Mouse (Mus musculus) liver, embryonic 13.5 days (tissue): ENCODE results near the gene Adarb1. TPM values are rescaled to one million over a fixed set of nuclear protein-coding genes. Genes with fewer than 3 reads are reported as not detected.

Experiments
- ATAC-seq: fragments of 200-750 bp; cut with Nextera tagmentation; 2 replicates; pipeline ENCODE4 v1.8.0; 2017; ENCODE audit warnings: low read depth, mild to moderate bottlenecking, moderate number of reproducible peaks, moderate library complexity
- DNase-seq: peaks from one replicate; pipeline ENCODE4 v3.0.0; 2022
- H3K27ac ChIP-seq: fragments of 300-500 bp; sonication (generic); 2 replicates; pipeline ENCODE4 v1.5.1; 2015; ENCODE audit warnings: moderate library complexity, mild to moderate bottlenecking, inconsistent platforms
- H3K27me3 ChIP-seq: fragments of 300-500 bp; sonication (generic); 2 replicates; pipeline ENCODE4 v1.6.1; 2015; ENCODE audit warnings: mild to moderate bottlenecking, inconsistent platforms
- H3K36me3 ChIP-seq: fragments of 300-500 bp; sonication (generic); 2 replicates; pipeline ENCODE4 v1.6.1; 2015; ENCODE audit warnings: mild to moderate bottlenecking, inconsistent platforms
- H3K4me1 ChIP-seq: fragments of 300-500 bp; sonication (generic); replicated peaks from 2 replicates; pipeline ENCODE4 v1.6.1; 2015; ENCODE audit warnings: inconsistent platforms
- H3K4me2 ChIP-seq: fragments of 300-500 bp; sonication (generic); 2 replicates; pipeline ENCODE4 v1.6.1; 2015; ENCODE audit warnings: inconsistent platforms, mild to moderate bottlenecking, moderate library complexity
- H3K4me3 ChIP-seq: fragments of 300-500 bp; sonication (generic); replicated peaks from 2 replicates; pipeline ENCODE4 v1.5.1; 2015; ENCODE audit warnings: mild to moderate bottlenecking, inconsistent platforms
- H3K9ac ChIP-seq: fragments of 300-500 bp; sonication (generic); 2 replicates; pipeline ENCODE4 v1.6.1; 2015; ENCODE audit warnings: mild to moderate bottlenecking, inconsistent platforms
- H3K9me3 ChIP-seq: fragments of 300-500 bp; sonication (generic); replicated peaks from 2 replicates; pipeline ENCODE4 v1.6.1; 2016; ENCODE audit warnings: inconsistent platforms
- WGBS: fragments of 180-500 bp; shearing (Covaris S2); methylation state at CpG from one replicate; pipeline ENCODE4 v1.1.7; 2015; ENCODE audit not compliant: insufficient replicate concordance; 5-methylcytosine and 5-hydroxymethylcytosine counted together
- polyA plus RNA-seq: library from polyadenylated mRNA; unstranded; fragments of >200 nt; fragmentation: Nextera tagmentation; extraction: Ambion mirVana; gene quantifications from 2 replicates; pipeline ENCODE4 v1.2.1, GENCODE M21; 2015

The Adarb1 gene
- polyA plus RNA-seq, 1 experiment from 2014 or later: 1.0 TPM

DNA sequence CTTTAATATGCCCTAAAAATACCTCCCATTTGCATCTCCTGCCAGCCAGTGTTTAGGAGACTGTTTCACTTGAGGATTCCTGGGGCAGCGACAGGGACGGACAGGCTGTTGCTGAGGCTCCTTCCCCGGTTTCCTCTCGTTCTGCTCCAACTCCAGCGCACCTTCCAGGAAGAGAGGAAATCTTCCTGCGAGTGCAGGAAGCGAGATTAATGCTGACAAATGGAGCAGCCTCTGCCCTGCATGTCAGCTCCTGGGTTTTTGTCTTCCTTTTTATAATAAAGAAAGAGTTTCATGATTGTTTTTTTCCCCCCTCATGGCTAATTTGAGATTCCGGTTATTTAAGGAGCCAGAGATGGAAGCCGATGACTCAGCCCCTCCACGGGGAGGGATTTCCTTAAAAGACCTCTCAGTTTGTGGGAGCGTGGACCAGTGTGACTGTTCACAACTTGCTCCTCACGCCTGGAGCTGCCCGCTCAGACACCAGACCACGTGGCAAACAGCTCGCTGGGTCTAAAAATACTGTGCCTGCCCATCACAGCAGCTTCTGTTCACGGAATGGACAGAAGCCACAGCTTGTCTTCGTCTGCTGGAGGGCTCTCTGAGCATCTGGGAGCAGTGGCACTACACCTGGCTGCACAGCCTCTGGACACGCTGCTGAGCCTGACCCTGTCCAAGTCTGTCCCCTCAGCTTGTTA, 16.5 kb upstream of the Adarb1 start:
- Histone ChIP-seq H3K27me3 (no peaks in the 10 kb centered on the region), H3K4me2 (peak overlapping the region; percentile 19; the same call in 1 of the 2 replicates), H3K9ac (no peak overlapping the region), H3K27ac (no peak overlapping the region), H3K36me3 (no peaks in the 10 kb centered on the region), H3K9me3 (no peaks in the 10 kb centered on the region), H3K4me3 (no peak overlapping the region), H3K4me1 (peaks cover 9% of the 10 kb centered on the region)
- 19% methylated on average over 18 of the region's 18 CpGs for WGBS
- DNase-seq (no peak), ATAC-seq (no peak)

DNA sequence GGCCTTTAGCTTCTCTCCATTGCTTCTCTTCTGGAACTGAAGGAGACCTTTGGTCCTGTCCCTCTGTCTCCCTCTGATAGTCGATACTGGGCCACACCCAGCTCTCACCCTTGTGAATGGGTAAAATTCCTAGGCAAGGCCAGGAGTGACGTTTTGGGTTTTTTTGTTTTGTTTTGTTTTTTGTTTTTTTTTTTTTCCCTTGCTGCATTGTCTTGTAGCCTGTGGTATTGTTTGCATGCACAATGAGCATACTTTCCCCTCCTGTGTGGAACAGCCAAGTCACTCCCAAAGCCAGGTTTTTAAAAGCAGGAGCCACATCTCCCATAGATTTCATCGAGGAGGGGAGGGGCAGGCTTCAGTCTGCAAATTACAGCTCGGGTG, 16.0 kb upstream of the Adarb1 start:
- Histone ChIP-seq H3K36me3 (no peaks in the 10 kb centered on the region), H3K4me1 (peaks cover 9% of the 10 kb centered on the region), H3K4me3 (no peak overlapping the region), H3K9ac (no peak overlapping the region), H3K4me2 (0 out of 2 replicates have a peak overlapping the region, but pooled peaks have one; percentile 19), H3K9me3 (no peaks in the 10 kb centered on the region), H3K27ac (no peak overlapping the region), H3K27me3 (no peaks in the 10 kb centered on the region)
- 16% methylated on average over 4 of the region's 4 CpGs for WGBS
- DNase-seq: no peak
- no peak for ATAC-seq

DNA sequence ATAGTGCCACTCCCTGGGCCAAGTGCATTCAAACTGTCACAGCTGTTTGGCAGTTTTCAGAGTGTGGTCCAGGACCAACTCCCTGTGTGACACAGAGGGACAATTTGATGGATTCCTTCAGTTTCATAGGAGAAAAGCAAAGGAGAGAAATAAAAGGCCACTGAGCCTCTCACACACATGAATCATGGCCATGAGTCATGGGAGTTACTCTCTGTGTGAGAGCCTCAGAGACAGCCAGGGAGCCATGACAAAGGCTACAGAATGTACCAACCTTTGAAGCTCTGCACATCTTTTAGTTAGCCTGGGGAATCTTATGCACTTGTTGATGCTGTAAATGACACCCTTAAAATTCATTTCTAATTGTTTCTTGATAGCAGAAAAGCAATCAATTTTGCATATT, 12.7 kb upstream of the Adarb1 start:
- Histone ChIP-seq H3K9ac (no peak overlapping the region), H3K27me3 (no peaks in the 10 kb centered on the region), H3K4me2 (no peak overlapping the region), H3K4me3 (no peak overlapping the region), H3K27ac (no peak overlapping the region), H3K9me3 (no peaks in the 10 kb centered on the region), H3K36me3 (no peaks in the 10 kb centered on the region), H3K4me1 (peaks cover 9% of the 10 kb centered on the region)
- no peak for ATAC-seq
- DNase-seq: no peak

DNA sequence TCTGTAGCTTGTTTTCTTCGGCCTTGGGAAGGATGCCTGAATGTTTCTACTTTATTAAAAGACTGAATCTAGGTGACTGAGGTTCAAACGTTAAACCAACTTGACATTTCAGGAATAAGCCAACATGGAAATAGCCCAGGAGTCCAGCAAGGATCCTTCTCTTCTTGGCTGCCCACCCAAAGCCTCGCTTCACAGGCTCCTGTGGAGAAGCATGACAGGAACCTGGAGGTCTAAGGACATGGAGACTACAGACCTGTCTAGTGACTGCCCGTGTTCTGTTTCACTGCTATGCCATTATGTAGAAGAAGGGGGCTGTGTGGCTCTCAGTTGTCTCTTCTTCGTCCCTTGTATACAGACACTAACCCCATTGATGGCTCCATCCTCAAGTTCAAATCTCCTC, 11.9 kb upstream of the Adarb1 start:
- DNase-seq (no peak), ATAC-seq (no peak)
- no peak overlapping the region for H3K4me2 ChIP-seq
- H3K27ac ChIP-seq: no peak overlapping the region
- WGBS: 54% methylated on average over 5 of the region's 5 CpGs
- no peak overlapping the region for H3K9ac ChIP-seq
- H3K9me3 ChIP-seq: no peaks in the 10 kb centered on the region
- no peak overlapping the region for H3K4me3 ChIP-seq
- peaks cover 9% of the 10 kb centered on the region for H3K4me1 ChIP-seq
- H3K27me3 ChIP-seq: no peaks in the 10 kb centered on the region
- H3K36me3 ChIP-seq: no peaks in the 10 kb centered on the region

DNA sequence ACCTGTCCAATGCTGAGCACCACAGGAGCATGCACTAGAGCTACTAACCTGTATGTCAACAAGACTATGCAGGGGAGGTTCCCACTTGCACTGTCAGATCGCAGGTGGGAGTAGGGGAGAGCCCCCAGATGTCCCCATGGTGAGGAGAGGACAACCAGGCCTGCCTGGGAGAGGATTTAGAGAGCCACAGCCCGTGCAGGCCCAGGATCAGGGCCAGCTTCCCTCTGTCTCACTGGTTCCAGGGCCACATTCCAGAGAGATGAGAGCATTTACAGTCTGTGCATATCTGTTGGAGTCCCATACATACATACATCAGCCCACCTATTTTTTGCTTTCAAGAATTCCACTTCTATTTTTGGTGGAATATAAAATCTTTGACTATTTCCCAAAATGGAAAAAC, 9.5 kb upstream of the Adarb1 start:
- WGBS: 24% methylated on average over 2 of the region's 2 CpGs
- no peak for ATAC-seq
- no peaks in the 10 kb centered on the region for H3K36me3 ChIP-seq
- no peak for DNase-seq
- no peak overlapping the region for H3K4me2 ChIP-seq
- H3K4me3 ChIP-seq: no peak overlapping the region
- no peaks in the 10 kb centered on the region for H3K9me3 ChIP-seq
- no peaks in the 10 kb centered on the region for H3K4me1 ChIP-seq
- no peak overlapping the region for H3K27ac ChIP-seq
- H3K27me3 ChIP-seq: no peaks in the 10 kb centered on the region
- no peak overlapping the region for H3K9ac ChIP-seq

DNA sequence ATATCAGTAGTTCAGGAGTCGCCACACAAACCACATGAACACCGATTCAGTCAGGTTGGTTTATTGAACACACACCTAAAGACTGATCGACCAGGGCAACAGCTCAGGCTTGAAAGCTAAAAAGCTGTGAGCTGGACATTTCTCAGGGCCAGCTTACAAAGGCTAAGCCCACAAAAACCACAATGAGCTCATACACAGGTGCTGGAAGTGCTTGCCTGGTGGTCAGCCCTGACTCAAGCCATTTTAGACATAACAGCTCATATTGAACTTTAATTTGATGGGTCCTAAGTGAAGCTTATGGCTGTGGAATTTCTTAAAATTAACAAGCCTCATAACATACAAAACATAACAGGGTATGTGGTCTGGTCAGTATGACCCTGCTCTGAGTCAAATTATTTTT, 2.1 kb upstream of the Adarb1 start:
- DNase-seq (no peak), ATAC-seq (no peak)
- Histone ChIP-seq H3K9ac (no peak overlapping the region), H3K4me2 (no peak overlapping the region), H3K27ac (no peak overlapping the region), H3K9me3 (no peaks in the 10 kb centered on the region), H3K4me1 (peaks cover 23% of the 10 kb centered on the region), H3K4me3 (no peak overlapping the region), H3K27me3 (peaks cover 34% of the 10 kb centered on the region), H3K36me3 (no peaks in the 10 kb centered on the region)
- 69% methylated on average over 3 of the region's 3 CpGs for WGBS

DNA sequence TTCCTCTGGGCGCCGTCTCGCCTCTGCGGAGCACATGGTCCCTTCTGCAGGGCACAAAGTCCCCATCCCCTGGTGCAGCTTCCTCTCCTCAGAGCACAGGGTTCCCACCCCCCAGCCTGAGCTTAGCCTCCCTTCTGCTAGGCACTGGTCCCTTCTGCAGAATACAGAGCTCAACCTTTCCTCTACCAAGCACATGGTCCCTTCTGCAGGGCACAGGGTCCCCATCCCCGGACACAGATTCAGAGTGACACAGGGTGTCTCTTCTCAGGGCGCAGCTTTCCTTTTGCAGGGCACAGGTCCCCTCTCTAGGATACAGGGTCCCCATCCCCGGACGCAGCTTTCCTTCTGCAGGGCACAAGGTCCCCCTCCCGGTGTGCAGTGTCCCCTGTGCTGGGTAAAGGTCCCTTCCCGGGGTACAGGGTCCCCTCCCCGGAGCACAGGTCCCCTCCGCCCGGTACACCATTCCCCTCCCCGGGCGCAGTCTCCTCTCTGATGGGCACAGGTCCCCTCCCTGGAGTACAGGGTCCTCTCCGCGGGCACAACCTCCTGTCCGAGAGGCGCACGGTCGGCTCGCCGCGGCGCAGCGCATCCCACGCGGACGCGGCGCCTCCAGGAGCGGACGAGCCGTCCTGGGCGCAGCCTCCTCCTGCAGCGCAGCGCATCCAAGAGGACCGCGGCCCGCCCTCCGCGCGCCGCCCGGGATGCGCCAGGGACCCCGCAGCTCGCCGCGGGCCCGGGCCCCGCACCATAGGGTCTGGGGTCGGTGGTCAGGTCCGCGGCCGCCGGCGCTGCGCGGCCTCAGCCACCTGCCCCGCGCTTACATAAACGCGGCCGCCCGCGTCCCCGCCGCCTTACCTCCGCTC, 599 bp downstream of the Adarb1 start:
- Histone ChIP-seq H3K4me3 (peak overlapping the region; percentile 68), H3K27ac (no peak overlapping the region), H3K9ac (peak overlapping the region; percentile 69), H3K36me3 (no peaks in the 10 kb centered on the region), H3K4me2 (peak overlapping the region; percentile 88), H3K27me3 (peaks cover 45% of the 10 kb centered on the region), H3K9me3 (no peaks in the 10 kb centered on the region), H3K4me1 (peaks cover 23% of the 10 kb centered on the region)
- no peak for DNase-seq
- WGBS: under 1% methylated on average over 69 of the region's 70 CpGs
- ATAC-seq: peak; percentile 57

DNA sequence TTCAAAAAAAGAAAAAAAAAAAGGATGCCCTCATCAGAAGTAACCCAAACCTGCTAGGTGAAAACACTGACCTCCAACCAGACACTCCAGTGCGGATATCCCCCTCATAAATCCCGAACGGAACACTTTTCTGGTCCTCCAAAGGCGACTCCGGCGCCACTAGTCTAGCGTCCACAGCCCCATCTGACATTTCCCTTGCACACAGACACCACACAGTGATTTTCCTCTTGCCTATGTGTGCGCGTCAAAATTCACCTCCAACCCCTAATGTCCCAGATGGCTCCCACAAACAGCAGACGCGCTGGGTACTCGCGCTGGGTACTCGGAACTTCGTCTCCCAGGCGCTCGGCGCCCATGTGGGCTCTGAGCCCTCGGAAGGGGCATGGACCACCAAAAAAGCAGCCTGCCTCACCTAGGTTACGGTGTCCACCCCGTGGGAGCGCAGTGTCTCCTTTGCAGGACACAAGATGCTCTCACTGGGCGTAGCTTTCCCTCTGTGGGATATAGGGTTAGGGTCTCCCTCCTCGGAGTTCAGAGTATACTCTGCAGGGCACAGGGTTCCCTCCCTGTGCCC, 1.3 kb downstream of the Adarb1 start:
- WGBS: 13% methylated on average over 24 of the region's 24 CpGs
- H3K4me3 ChIP-seq: peak overlapping the region; percentile 68
- H3K9ac ChIP-seq: 0 out of 2 replicates have a peak overlapping the region, but pooled peaks have one; percentile 69
- no peak for DNase-seq
- no peak for ATAC-seq
- H3K27me3 ChIP-seq: peaks cover 45% of the 10 kb centered on the region
- peaks cover 23% of the 10 kb centered on the region for H3K4me1 ChIP-seq
- no peaks in the 10 kb centered on the region for H3K9me3 ChIP-seq
- no peaks in the 10 kb centered on the region for H3K36me3 ChIP-seq
- no peak overlapping the region for H3K27ac ChIP-seq
- peak overlapping the region; percentile 88 for H3K4me2 ChIP-seq

DNA sequence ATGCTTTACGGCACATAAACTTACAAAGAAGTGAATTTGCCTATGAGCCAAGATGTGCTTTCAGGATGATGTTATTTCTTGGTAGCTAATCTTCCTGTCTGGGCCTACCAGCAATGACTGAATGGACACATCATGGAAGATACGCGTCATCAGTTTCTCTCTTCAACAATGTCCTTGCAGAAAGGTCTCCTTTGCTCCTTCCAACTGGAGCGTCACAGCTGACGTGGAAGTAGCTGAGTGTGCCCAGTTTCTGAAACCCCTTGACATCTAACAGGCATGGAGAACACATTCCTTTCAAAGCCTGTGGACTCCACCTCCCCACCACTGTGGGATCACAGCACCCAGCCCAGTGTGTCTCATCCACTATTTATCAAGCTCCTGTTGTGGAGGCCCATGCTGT, 2.2 kb downstream of the Adarb1 start:
- H3K27ac ChIP-seq: no peak overlapping the region
- no peaks in the 10 kb centered on the region for H3K36me3 ChIP-seq
- no peak overlapping the region for H3K9ac ChIP-seq
- H3K4me2 ChIP-seq: no peak overlapping the region
- H3K9me3 ChIP-seq: no peaks in the 10 kb centered on the region
- H3K27me3 ChIP-seq: peaks cover 45% of the 10 kb centered on the region
- ATAC-seq (no peak), DNase-seq (no peak)
- WGBS: 76% methylated on average over 5 of the region's 5 CpGs
- H3K4me3 ChIP-seq: no peak overlapping the region
- peaks cover 23% of the 10 kb centered on the region for H3K4me1 ChIP-seq

DNA sequence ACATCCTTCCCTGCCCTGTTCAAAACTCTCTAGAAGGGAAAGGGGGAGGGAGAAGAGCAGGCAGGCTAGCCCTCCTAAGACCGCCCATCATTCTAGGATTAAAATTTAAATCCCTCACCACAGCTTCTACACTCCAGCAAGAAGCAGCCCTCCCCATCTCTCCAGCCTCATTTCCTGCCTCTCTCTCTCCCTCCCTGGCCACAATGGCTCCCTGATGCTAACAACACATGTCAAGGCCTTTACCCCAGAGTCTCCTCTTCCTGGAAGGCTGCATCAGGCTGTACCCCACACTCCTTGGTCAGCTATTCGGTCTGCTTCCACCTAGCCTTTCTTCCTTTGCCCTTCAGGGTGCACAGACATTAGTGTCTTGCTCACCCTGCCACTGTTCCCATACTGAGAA, 4.3 kb downstream of the Adarb1 start:
- no peaks in the 10 kb centered on the region for H3K9me3 ChIP-seq
- peaks cover 40% of the 10 kb centered on the region for H3K27me3 ChIP-seq
- H3K4me2 ChIP-seq: no peak overlapping the region
- no peak overlapping the region for H3K9ac ChIP-seq
- ATAC-seq (no peak), DNase-seq (no peak)
- no peak overlapping the region for H3K4me3 ChIP-seq
- H3K36me3 ChIP-seq: no peaks in the 10 kb centered on the region
- no peak overlapping the region for H3K27ac ChIP-seq
- WGBS: 61% methylated on average over 2 of the region's 2 CpGs
- H3K4me1 ChIP-seq: peaks cover 21% of the 10 kb centered on the region

DNA sequence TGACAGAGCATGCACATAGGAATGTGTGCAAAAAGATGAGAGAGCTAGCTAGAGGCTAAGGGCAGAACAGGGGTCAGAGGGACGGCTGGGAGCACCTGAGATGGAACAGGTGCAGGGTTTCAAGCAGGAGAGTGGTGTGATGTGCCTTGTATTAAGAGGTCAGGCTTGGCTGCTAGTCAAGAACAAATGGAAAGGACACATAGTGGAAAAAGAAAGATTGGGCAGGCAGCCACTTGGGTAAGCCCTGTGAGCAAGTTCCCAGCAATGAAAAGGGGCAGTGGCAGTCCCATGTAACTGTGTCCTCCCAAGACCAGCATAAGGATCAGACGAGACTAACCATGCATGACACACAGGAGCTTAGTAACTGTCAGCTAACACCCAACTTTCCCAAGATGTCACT, 8.9 kb downstream of the Adarb1 start:
- H3K4me2 ChIP-seq: no peak overlapping the region
- 51% methylated on average over 2 of the region's 2 CpGs for WGBS
- no peaks in the 10 kb centered on the region for H3K9me3 ChIP-seq
- no peak for ATAC-seq
- H3K27me3 ChIP-seq: peaks cover 2% of the 10 kb centered on the region
- no peak overlapping the region for H3K4me3 ChIP-seq
- DNase-seq: no peak
- H3K36me3 ChIP-seq: no peaks in the 10 kb centered on the region
- H3K9ac ChIP-seq: no peak overlapping the region
- no peaks in the 10 kb centered on the region for H3K4me1 ChIP-seq
- H3K27ac ChIP-seq: no peak overlapping the region
